ENCODE assay signal across 10 mouse cellular contexts in genomic region chr14:25451099-25451667, GRCm38 (mm10). TPM values are rescaled to one million over a fixed set of nuclear protein-coding genes. Genes with fewer than 3 reads are reported as not detected.
DNase-seq lines count a peak whose midpoint lies in the region; ATAC-seq lines count a peak whose summit lies in the region.
"Had no signal": no experiment of that assay in that cellular context is flagged by ENCODE, and none has a peak within 500 bp of the region (broad histone marks: within the 10 kb centered on the region; RNA-seq: fewer than 3 reads in every experiment).

No protein-coding gene starts in this region.

- ATAC-seq in stomach, embryonic 15.5 days (ENCODE audit: insufficient read depth, low FRiP score, low read depth), result peak; percentile 67

- H3K9ac ChIP-seq in stomach, embryonic 15.5 days, result no peak overlapping the region

- no peaks in the 10 kb centered on the region for H3K9me3 ChIP-seq in stomach, embryonic 15.5 days

- peaks cover 17% of the 10 kb centered on the region for H3K4me1 ChIP-seq in stomach, embryonic 15.5 days

- H3K36me3 ChIP-seq in stomach, embryonic 15.5 days, result no peaks in the 10 kb centered on the region

- no peaks in the 10 kb centered on the region for H3K27me3 ChIP-seq in stomach, embryonic 15.5 days (replicated peaks)

- WGBS in stomach, embryonic 15.5 days, result 17% methylated on average over 7 of the region's 7 CpGs

- H3K4me3 ChIP-seq in stomach, embryonic 15.5 days (replicated peaks), result no peak overlapping the region
- H3K4me3 ChIP-seq: left cerebral cortex, adult 2 months had no signal

- H3K27ac ChIP-seq in stomach, embryonic 15.5 days, result peak overlapping the region; percentile 82
- H3K27ac ChIP-seq: left cerebral cortex, adult 2 months; macrophage had no signal

- peak overlapping the region; percentile 23 for H3K4me2 ChIP-seq in stomach, embryonic 15.5 days

- DNase-seq in kidney, adult 11 months, result peak; percentile 67
- DNase-seq in kidney, postnatal 14 days, result no peak
- DNase-seq in heart, postnatal 4 days, result peak; percentile 25
- DNase-seq in kidney, postnatal 4 days, result peak; percentile 7 to 41
- no peak for DNase-seq in spleen, postnatal 4 days (ENCODE audit: low spot score in 2 of 2)
- no peak for DNase-seq in layer of hippocampus, postnatal 10 days (ENCODE audit: low spot score in 2 of 2)
- no peak for DNase-seq in T-cell, adult 2 months (ENCODE audit: low spot score)

RNA-seq across cellular contexts. Expression of gene Zmiz1, which starts 7.8 kb away (rescaled TPM):
- 10 to 100 TPM; 67.0 to 78.5 TPM for total RNA-seq in heart, postnatal 4 days (2021)
- 29.0 and 31.3 TPM in 2 replicates for polyA plus RNA-seq in stomach, embryonic 15.5 days (2015; fragmentation: Nextera tagmentation; extraction: Ambion mirVana)
- total RNA-seq in layer of hippocampus, postnatal 10 days (2021), result 100 to 1,000 TPM; 115 to 128 TPM

Comparison
In these comparisons a context has a peak if more than half of its experiments do, and no peak if none do; other contexts are left out.
1. DNase-seq: peak in kidney, adult 11 months (single experiment), heart, postnatal 4 days (single experiment) and kidney, postnatal 4 days (2 of 2); none in kidney, postnatal 14 days (single experiment), spleen, postnatal 4 days (0 of 2), layer of hippocampus, postnatal 10 days (0 of 2) and T-cell, adult 2 months (single experiment).